In the genomic region with DNA sequence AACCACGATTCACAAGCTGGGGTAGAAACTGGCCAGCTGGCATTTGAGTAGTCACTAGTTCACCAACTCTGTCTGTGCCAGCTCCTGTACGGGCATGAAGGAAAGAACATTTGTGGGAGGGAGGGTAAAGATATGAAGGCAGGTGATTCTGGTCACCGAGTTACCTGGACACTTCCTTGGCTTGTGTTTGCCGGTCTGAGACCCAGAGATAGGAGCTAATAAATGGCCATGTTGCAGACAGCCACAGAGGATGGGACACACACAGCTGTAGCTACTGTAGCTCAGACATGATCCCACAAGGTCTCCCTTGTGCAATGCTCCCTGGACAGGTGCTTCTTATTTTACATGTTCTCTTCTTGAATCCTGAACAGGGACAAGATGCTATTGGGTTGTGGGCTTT, we compare ENCODE assay signal across 26 mouse cellular contexts.
"Had no signal": no experiment of that assay in that cellular context is flagged by ENCODE, and none has a peak within 500 bp of the region (broad histone marks: within the 10 kb centered on the region; RNA-seq: fewer than 3 reads in every experiment).

No protein-coding gene starts in this region.

- H3K4me2 ChIP-seq: heart, embryonic 11.5 days; heart, embryonic 13.5 days; heart, embryonic 15.5 days; hindbrain, embryonic 12.5 days; hindbrain, embryonic 14.5 days; limb, embryonic 13.5 days; limb, embryonic 15.5 days; liver, embryonic 13.5 days; liver, embryonic 15.5 days had no signal

- H3K4me3 ChIP-seq: gastrocnemius, adult 2 months; heart, embryonic 13.5 days; heart, embryonic 15.5 days; hindbrain, embryonic 10.5 days; hindbrain, embryonic 12.5 days; layer of hippocampus, adult 2 months; left cerebral cortex, adult 2 months; limb, embryonic 13.5 days; limb, embryonic 15.5 days; liver, embryonic 13.5 days; liver, embryonic 15.5 days had no signal

- H3K36me3 ChIP-seq: hindbrain, embryonic 10.5 days; hindbrain, embryonic 12.5 days; limb, embryonic 13.5 days; limb, embryonic 15.5 days; liver, embryonic 13.5 days; liver, embryonic 15.5 days had no signal

- DNase-seq: forebrain, postnatal 0 days; gastrocnemius, adult 2 months; gastrocnemius, postnatal 10 days; gastrocnemius, postnatal 25 days; heart, postnatal 14 days; heart, postnatal 36 days; kidney, adult 18-20 months; kidney, adult 8-10 months; kidney, postnatal 10 days; kidney, postnatal 25 days; kidney, postnatal 4 days; liver, embryonic 13.5 days had no signal

- H3K4me1 ChIP-seq: hindbrain, embryonic 10.5 days; hindbrain, embryonic 12.5 days; limb, embryonic 13.5 days; limb, embryonic 15.5 days; liver, embryonic 13.5 days; liver, embryonic 15.5 days had no signal

- H3K9me3 ChIP-seq: heart, embryonic 13.5 days; heart, embryonic 15.5 days; hindbrain, embryonic 10.5 days; hindbrain, embryonic 12.5 days; limb, embryonic 13.5 days; limb, embryonic 15.5 days; liver, embryonic 13.5 days; liver, embryonic 15.5 days had no signal

- H3K27me3 ChIP-seq: heart, embryonic 13.5 days; heart, embryonic 15.5 days; hindbrain, embryonic 12.5 days; limb, embryonic 13.5 days; limb, embryonic 15.5 days; liver, embryonic 13.5 days; liver, embryonic 15.5 days had no signal

- ATAC-seq: forebrain, postnatal 0 days; hindbrain, embryonic 16.5 days; inflammation-experienced regulatory T-cells, adult 6 months; intestine, postnatal 0 days had no signal

- H3K27ac ChIP-seq: gastrocnemius, adult 2 months; heart, embryonic 13.5 days; heart, embryonic 15.5 days; hindbrain, embryonic 10.5 days; hindbrain, embryonic 12.5 days; hindbrain, embryonic 14.5 days; layer of hippocampus, adult 2 months; left cerebral cortex, adult 2 months; limb, embryonic 13.5 days; limb, embryonic 15.5 days; liver, embryonic 13.5 days; liver, embryonic 15.5 days had no signal

- H3K9ac ChIP-seq: forebrain, postnatal 0 days; heart, embryonic 13.5 days; heart, embryonic 15.5 days; hindbrain, embryonic 12.5 days; hindbrain, embryonic 14.5 days; limb, embryonic 13.5 days; limb, embryonic 15.5 days; liver, embryonic 13.5 days; liver, embryonic 15.5 days had no signal
